Mouse (Mus musculus) hindbrain, embryonic 15.5 days (tissue): ENCODE measurements around the gene Gpsm3. TPM values are rescaled to one million over a fixed set of nuclear protein-coding genes. Genes with fewer than 3 reads are reported as not detected.
A peak's percentile ranks its signal among the peaks of the same experiment; 100 is the strongest.

ENCODE experiments used
- ATAC-seq: fragments of 200-750 bp; cut with Nextera tagmentation; 2 replicates; pipeline ENCODE4 v1.8.0; 2017; ENCODE audit warnings: low read depth, moderate number of reproducible peaks, moderate TSS enrichment; ENCODE audit not compliant: low FRiP score
- H3K27ac ChIP-seq: fragments of 300-500 bp; sonication (generic); replicated peaks from 2 replicates; pipeline ENCODE4 v1.5.1; 2015; ENCODE audit warnings: mild to moderate bottlenecking, inconsistent platforms
- H3K27me3 ChIP-seq: fragments of 300-500 bp; sonication (generic); 2 replicates; pipeline ENCODE4 v1.6.1; 2015; ENCODE audit warnings: control low read depth, inconsistent platforms
- H3K36me3 ChIP-seq: fragments of 300-500 bp; sonication (generic); 2 replicates; pipeline ENCODE4 v1.6.1; 2015; ENCODE audit warnings: control low read depth, inconsistent platforms
- H3K4me1 ChIP-seq: fragments of 300-500 bp; sonication (generic); replicated peaks from 2 replicates; pipeline ENCODE4 v1.6.1; 2015; ENCODE audit warnings: control low read depth, inconsistent platforms
- H3K4me2 ChIP-seq: fragments of 300-500 bp; sonication (generic); 2 replicates; pipeline ENCODE4 v1.6.1; 2015; ENCODE audit warnings: moderate library complexity, mild to moderate bottlenecking, inconsistent platforms
- H3K4me3 ChIP-seq: fragments of 300-500 bp; sonication (generic); 2 replicates; pipeline ENCODE4 v1.5.1; 2015; ENCODE audit warnings: mild to moderate bottlenecking, inconsistent platforms
- H3K9ac ChIP-seq: fragments of 300-500 bp; sonication (generic); 2 replicates; pipeline ENCODE4 v1.6.1; 2015; ENCODE audit warnings: inconsistent platforms
- H3K9me3 ChIP-seq: fragments of 300-500 bp; sonication (generic); 2 replicates; pipeline ENCODE4 v1.6.1; 2016; ENCODE audit warnings: control low read depth, inconsistent platforms
- WGBS: fragments of 180-500 bp; shearing (Covaris S2); methylation state at CpG from one replicate; pipeline ENCODE4 v1.1.7; 2015; 5-methylcytosine and 5-hydroxymethylcytosine counted together
- polyA plus RNA-seq: library from polyadenylated mRNA; unstranded; fragments of >200 nt; fragmentation: Nextera tagmentation; extraction: Ambion mirVana; gene quantifications from 2 replicates; pipeline ENCODE4 v1.2.1, GENCODE M21; 2015

The Gpsm3 gene
- polyA plus RNA-seq, 1 experiment from 2014 or later: 4.1 TPM

- Histone ChIP-seq H3K4me1 (peaks cover 56% of the 10 kb centered on the region), H3K4me3 (peak overlapping the region; percentile 67), H3K27ac (peak overlapping the region; percentile 95), H3K4me2 (peak overlapping the region; percentile 92), H3K36me3 (peaks cover 12% of the 10 kb centered on the region; the same call in 1 of the 2 replicates), H3K27me3 (no peaks in the 10 kb centered on the region), H3K9ac (peak overlapping the region; percentile 87), H3K9me3 (no peaks in the 10 kb centered on the region)
- ATAC-seq: no peak
- WGBS: 17% methylated on average over 28 of the region's 32 CpGs
Observed at GRCm38 (mm10) chr17:34606186-34607039, 16.8 kb downstream of the Gpsm3 start.

DNA sequence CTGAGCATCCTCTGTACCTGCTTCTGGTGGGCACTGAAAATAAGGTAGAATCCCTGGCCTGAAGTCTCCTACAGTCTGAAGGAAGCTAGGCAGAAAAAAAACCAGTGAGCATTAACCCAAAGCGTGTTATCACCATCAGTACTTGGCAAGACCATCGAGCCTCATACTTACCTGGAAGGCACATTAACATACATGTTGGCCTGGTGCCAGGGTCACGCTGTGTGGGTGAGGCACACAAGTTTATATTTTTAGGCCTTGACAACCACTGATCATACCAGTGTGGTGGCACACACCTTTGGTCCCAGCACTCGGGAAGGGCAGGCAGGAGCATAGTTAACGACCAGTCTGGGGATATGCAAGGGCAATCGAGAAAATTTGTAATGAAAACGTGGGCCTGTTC is 18.4 kb downstream of the Gpsm3 start:
- no peak overlapping the region for H3K9ac ChIP-seq
- 82% methylated on average over 7 of the region's 7 CpGs for WGBS
- no peak overlapping the region for H3K27ac ChIP-seq
- no peak for ATAC-seq
- H3K27me3 ChIP-seq: no peaks in the 10 kb centered on the region
- no peaks in the 10 kb centered on the region for H3K9me3 ChIP-seq
- peaks cover 43% of the 10 kb centered on the region for H3K4me1 ChIP-seq
- no peak overlapping the region for H3K4me2 ChIP-seq
- H3K36me3 ChIP-seq: peaks cover 23% of the 10 kb centered on the region
- no peak overlapping the region for H3K4me3 ChIP-seq

- Histone ChIP-seq H3K27ac (no peak overlapping the region), H3K36me3 (peaks cover 31% of the 10 kb centered on the region), H3K4me2 (no peak overlapping the region), H3K4me1 (peaks cover 31% of the 10 kb centered on the region), H3K4me3 (no peak overlapping the region), H3K9me3 (no peaks in the 10 kb centered on the region), H3K27me3 (no peaks in the 10 kb centered on the region), H3K9ac (no peak overlapping the region)
- WGBS: 94% methylated on average over 8 of the region's 8 CpGs
- ATAC-seq: no peak
Observed at GRCm38 (mm10) chr17:34611050-34611449, 21.4 kb downstream of the Gpsm3 start.

DNA sequence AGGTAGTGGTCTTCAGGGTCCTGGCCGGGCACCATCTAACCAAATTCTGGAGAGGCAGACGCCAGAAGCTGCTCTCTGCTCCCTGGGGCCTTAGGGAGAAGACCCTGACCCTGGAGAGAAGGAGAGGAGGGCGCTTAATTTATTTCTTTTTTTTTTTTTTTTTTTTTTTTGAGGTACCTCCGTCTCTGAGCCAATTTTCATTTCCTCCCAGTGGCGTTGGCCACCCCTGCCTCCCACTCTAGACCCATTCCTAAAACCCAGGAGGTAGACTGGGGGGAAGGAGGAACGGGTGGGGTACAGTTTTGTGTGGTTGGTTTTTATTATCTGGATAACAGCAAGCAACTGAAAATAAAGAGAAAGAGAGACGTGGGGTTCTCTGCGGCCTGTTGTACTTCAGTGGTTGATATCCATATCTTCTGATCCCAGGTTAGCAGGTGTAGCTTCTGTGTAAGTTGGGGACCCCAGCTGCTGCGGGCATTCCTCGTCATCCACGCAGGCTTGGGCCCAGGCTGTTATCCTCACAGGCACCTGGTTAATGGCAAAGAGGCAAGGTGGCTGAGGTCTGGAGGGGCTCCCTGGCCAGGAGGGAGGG is 23.5 kb downstream of the Gpsm3 start:
- no peak for ATAC-seq
- Histone ChIP-seq H3K4me1 (peaks cover 12% of the 10 kb centered on the region), H3K36me3 (peaks cover 31% of the 10 kb centered on the region), H3K9ac (no peak overlapping the region), H3K4me3 (no peak overlapping the region), H3K27me3 (no peaks in the 10 kb centered on the region), H3K9me3 (no peaks in the 10 kb centered on the region), H3K27ac (no peak overlapping the region), H3K4me2 (no peak overlapping the region)
- WGBS: 90% methylated on average over 11 of the region's 11 CpGs

DNA sequence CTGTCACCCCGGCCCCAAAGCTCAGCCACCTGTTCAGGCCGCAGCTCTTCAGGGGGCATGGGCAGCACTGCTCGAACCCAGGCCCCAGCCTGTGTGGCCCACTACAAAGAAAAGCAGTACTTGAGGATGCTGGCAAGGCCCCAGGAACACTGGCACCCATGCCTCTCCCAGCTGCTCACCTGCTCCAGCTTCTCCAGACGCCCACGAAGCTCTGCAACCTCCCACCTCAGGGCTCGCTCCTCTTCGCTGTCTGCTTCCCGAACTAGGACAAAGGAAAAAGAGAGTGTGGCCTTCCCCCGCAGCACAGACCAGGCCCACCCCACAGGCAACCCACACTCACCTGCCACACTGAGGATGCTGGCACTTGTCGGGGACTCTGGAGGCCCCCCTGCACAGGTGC is 24.2 kb downstream of the Gpsm3 start:
- no peak overlapping the region for H3K4me2 ChIP-seq
- H3K4me1 ChIP-seq: peaks cover 5% of the 10 kb centered on the region
- WGBS: 87% methylated on average over 10 of the region's 10 CpGs
- H3K4me3 ChIP-seq: no peak overlapping the region
- H3K36me3 ChIP-seq: peaks cover 31% of the 10 kb centered on the region
- no peak overlapping the region for H3K27ac ChIP-seq
- no peak overlapping the region for H3K9ac ChIP-seq
- no peaks in the 10 kb centered on the region for H3K27me3 ChIP-seq
- ATAC-seq: no peak
- H3K9me3 ChIP-seq: no peaks in the 10 kb centered on the region

- H3K27ac ChIP-seq: peak within 1 kb of the TSS; percentile 22; the same call in 1 of the 2 replicates
- H3K4me3 ChIP-seq: no peak within 1 kb of the TSS
- no peaks in the 10 kb centered on the region for H3K9me3 ChIP-seq
- no peak for ATAC-seq
- no peak within 1 kb of the TSS for H3K4me2 ChIP-seq
- H3K4me1 ChIP-seq: no peaks in the 10 kb centered on the region
- 49% methylated on average over 6 of the region's 6 CpGs for WGBS
- H3K9ac ChIP-seq: no peak within 1 kb of the TSS
- no peaks in the 10 kb centered on the region for H3K27me3 ChIP-seq
- peaks cover 29% of the 10 kb centered on the region for H3K36me3 ChIP-seq
Observed at GRCm38 (mm10) chr17:34615871-34616270, 26.3 kb downstream of the Gpsm3 start, which contains the start of gene Egfl8. Gene Egfl8, minus strand, starts transcription at chr17:34615971.

DNA sequence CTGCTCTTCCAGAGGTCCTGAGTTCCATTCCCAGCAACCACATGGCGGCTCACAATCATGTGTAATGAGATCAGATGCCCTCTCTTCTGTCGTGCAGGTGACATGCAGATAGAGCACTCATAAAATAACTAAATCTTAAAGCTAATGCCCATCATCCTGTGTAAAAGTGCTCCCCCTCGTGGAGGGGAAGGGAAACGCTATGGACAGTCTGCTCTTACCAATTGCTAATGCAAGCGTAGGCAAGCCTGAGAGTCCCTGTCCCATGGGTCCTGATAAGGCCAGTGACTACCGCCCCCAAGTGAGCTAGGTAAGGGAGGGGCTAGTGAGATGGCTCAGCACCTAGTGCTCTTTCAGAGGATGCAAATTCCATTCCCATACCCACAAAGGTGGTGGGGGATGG is 29.4 kb downstream of the Gpsm3 start:
- 11% methylated on average over 6 of the region's 6 CpGs for WGBS
- Histone ChIP-seq H3K36me3 (peaks cover 22% of the 10 kb centered on the region), H3K27me3 (no peaks in the 10 kb centered on the region), H3K4me2 (no peak overlapping the region), H3K4me3 (no peak overlapping the region), H3K9me3 (no peaks in the 10 kb centered on the region), H3K4me1 (no peaks in the 10 kb centered on the region), H3K27ac (no peak overlapping the region), H3K9ac (no peak overlapping the region)
- ATAC-seq: no peak

- no peak for ATAC-seq
- no peak overlapping the region for H3K4me2 ChIP-seq
- no peak overlapping the region for H3K27ac ChIP-seq
- 90% methylated on average over 8 of the region's 8 CpGs for WGBS
- peaks cover 8% of the 10 kb centered on the region for H3K4me1 ChIP-seq
- no peaks in the 10 kb centered on the region for H3K27me3 ChIP-seq
- H3K36me3 ChIP-seq: peaks cover 21% of the 10 kb centered on the region
- no peak overlapping the region for H3K9ac ChIP-seq
- H3K4me3 ChIP-seq: no peak overlapping the region
- no peaks in the 10 kb centered on the region for H3K9me3 ChIP-seq
Observed at GRCm38 (mm10) chr17:34621006-34621405, 31.4 kb downstream of the Gpsm3 start.

- WGBS: 83% methylated on average over 9 of the region's 9 CpGs
- Histone ChIP-seq H3K9me3 (no peaks in the 10 kb centered on the region), H3K36me3 (peaks cover 21% of the 10 kb centered on the region), H3K9ac (no peak overlapping the region), H3K4me3 (no peak overlapping the region), H3K4me1 (peaks cover 23% of the 10 kb centered on the region), H3K4me2 (no peak overlapping the region), H3K27me3 (no peaks in the 10 kb centered on the region), H3K27ac (no peak overlapping the region)
- no peak for ATAC-seq
Observed at GRCm38 (mm10) chr17:34623161-34623560, 33.6 kb downstream of the Gpsm3 start.

DNA sequence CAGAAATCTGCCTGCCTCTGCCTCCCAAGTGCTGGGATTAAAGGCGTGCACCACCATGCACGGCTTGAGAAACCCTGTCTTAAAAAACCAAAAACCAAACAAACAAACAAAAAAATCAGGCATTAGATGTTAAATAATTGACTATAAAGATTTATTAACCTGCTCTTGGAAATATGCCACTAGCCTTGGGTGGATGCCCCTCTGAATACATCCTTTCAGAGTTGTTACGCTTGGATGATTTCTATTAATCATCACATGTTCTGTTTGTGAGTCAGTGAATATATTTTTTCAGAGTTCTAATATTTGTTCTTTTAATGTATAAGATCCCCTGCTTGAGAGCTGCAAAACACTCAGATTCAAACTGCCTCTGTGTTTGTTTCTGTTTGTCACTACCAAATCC is 35.4 kb downstream of the Gpsm3 start:
- 93% methylated on average over 3 of the region's 3 CpGs for WGBS
- H3K9ac ChIP-seq: no peak overlapping the region
- peaks cover 21% of the 10 kb centered on the region for H3K36me3 ChIP-seq
- no peak overlapping the region for H3K4me3 ChIP-seq
- H3K27ac ChIP-seq: no peak overlapping the region
- H3K4me2 ChIP-seq: no peak overlapping the region
- H3K27me3 ChIP-seq: no peaks in the 10 kb centered on the region
- no peak for ATAC-seq
- no peaks in the 10 kb centered on the region for H3K9me3 ChIP-seq
- peaks cover 41% of the 10 kb centered on the region for H3K4me1 ChIP-seq

GRCm38 (mm10) chr17:34626062-34626772 is 36.6 kb downstream of the Gpsm3 start:
- Histone ChIP-seq H3K4me2 (peak overlapping the region; percentile 96), H3K9me3 (no peaks in the 10 kb centered on the region), H3K27ac (peak overlapping the region; percentile 94), H3K27me3 (0 out of 2 replicates have a peak, but pooled peaks cover under 1% of the 10 kb centered on the region), H3K36me3 (peaks cover 21% of the 10 kb centered on the region), H3K4me3 (peak overlapping the region; percentile 85), H3K4me1 (peaks cover 53% of the 10 kb centered on the region), H3K9ac (peak overlapping the region; percentile 70)
- ATAC-seq: no peak
- WGBS: 50% methylated on average over 16 of the region's 16 CpGs

GRCm38 (mm10) chr17:34626773-34627092 is 37.1 kb downstream of the Gpsm3 start:
- Histone ChIP-seq H3K9ac (peak overlapping the region; percentile 70), H3K27ac (peak overlapping the region; percentile 94), H3K4me1 (peaks cover 58% of the 10 kb centered on the region), H3K9me3 (no peaks in the 10 kb centered on the region), H3K36me3 (peaks cover 17% of the 10 kb centered on the region), H3K27me3 (peaks cover 5% of the 10 kb centered on the region), H3K4me3 (peak overlapping the region; percentile 85), H3K4me2 (peak overlapping the region; percentile 96)
- WGBS: under 1% methylated on average over 18 of the region's 18 CpGs
- ATAC-seq: peak; percentile 24
